Mouse (Mus musculus) stomach, embryonic 14.5 days (tissue): ENCODE results near the gene Fktn. TPM values are rescaled to one million over a fixed set of nuclear protein-coding genes. Genes with fewer than 3 reads are reported as not detected.

Experiments
- ATAC-seq: fragments of 200-750 bp; cut with Nextera tagmentation; 2 replicates; pipeline ENCODE4 v1.8.0; 2017; ENCODE audit warnings: low read depth, moderate TSS enrichment; ENCODE audit not compliant: insufficient number of reproducible peaks, insufficient read depth, low FRiP score
- H3K27ac ChIP-seq: fragments of 300-500 bp; sonication (generic); 2 replicates; pipeline ENCODE4 v1.5.1; 2014; ENCODE audit warnings: mild to moderate bottlenecking, low read length, moderate library complexity, mixed read lengths
- H3K27me3 ChIP-seq: fragments of 300-500 bp; sonication (generic); 2 replicates; pipeline ENCODE4 v1.6.1; 2014; ENCODE audit warnings: low read length, control low read depth, mixed read lengths; ENCODE audit not compliant: control insufficient read depth, insufficient read depth
- H3K36me3 ChIP-seq: fragments of 300-500 bp; sonication (generic); 2 replicates; pipeline ENCODE4 v1.6.1; 2014; ENCODE audit warnings: mild to moderate bottlenecking, control low read depth, low read length, moderate library complexity, mixed read lengths; ENCODE audit not compliant: control insufficient read depth, insufficient read depth
- H3K4me1 ChIP-seq: fragments of 300-500 bp; sonication (generic); 2 replicates; pipeline ENCODE4 v1.6.1; 2014; ENCODE audit warnings: low read length, control low read depth, mixed read lengths; ENCODE audit not compliant: control insufficient read depth, insufficient read depth
- H3K4me2 ChIP-seq: fragments of 300-500 bp; sonication (generic); replicated peaks from 2 replicates; pipeline ENCODE4 v1.6.1; 2014; ENCODE audit warnings: low read depth, low read length, control low read depth
- H3K4me3 ChIP-seq: fragments of 300-500 bp; sonication (generic); 2 replicates; pipeline ENCODE4 v1.5.1; 2014; ENCODE audit warnings: low read depth, low read length, control low read depth
- H3K9ac ChIP-seq: fragments of 300-500 bp; sonication (generic); replicated peaks from 2 replicates; pipeline ENCODE4 v1.6.1; 2014; ENCODE audit warnings: low read depth, mild to moderate bottlenecking, control low read depth, low read length, moderate library complexity, mixed read lengths
- H3K9me3 ChIP-seq: fragments of 300-500 bp; sonication (generic); 2 replicates; pipeline ENCODE4 v1.6.1; 2016; ENCODE audit warnings: low read depth, low read length, control low read depth; ENCODE audit not compliant: control insufficient read depth
- WGBS: fragments of 180-500 bp; shearing (Covaris S2); extraction: QIAGEN DNeasy Blood & Tissue Kit; methylation state at CpG from one replicate; pipeline ENCODE4 v1.1.7; 2014; 5-methylcytosine and 5-hydroxymethylcytosine counted together
- polyA plus RNA-seq: library from polyadenylated mRNA; unstranded; fragments of >200 nt; fragmentation: Nextera tagmentation; extraction: Ambion mirVana; gene quantifications from 2 replicates; pipeline ENCODE4 v1.2.1, GENCODE M21; 2014

The Fktn gene
- polyA plus RNA-seq, 1 experiment from 2014 or later = 18.0 TPM

DNA sequence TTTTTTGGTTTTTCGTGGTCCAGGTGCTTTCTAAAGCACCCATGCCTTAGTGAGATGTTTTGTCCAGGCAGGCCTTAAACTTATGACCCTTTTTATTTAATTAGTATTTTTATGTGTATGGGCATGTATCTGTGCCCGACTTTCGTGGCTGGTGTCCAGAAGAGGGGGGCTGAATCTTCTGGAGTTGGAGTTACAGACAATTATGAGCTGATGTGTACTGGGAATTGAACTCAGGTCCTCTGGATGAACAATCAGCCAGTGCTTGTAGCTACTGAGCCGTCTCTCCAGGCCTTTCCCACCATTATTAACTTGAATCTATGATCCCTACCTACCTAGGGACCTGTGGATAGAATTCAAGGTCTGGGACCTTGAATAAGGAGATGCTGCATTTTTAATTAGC is 67.6 kb downstream of the Fktn start:
- no peak overlapping the region for H3K9ac ChIP-seq
- H3K4me3 ChIP-seq = no peak overlapping the region
- no peak overlapping the region for H3K4me2 ChIP-seq
- 69% methylated on average over 4 of the region's 4 CpGs for WGBS
- no peak overlapping the region for H3K27ac ChIP-seq
- no peaks in the 10 kb centered on the region for H3K36me3 ChIP-seq
- peaks cover 4% of the 10 kb centered on the region; the same call in 1 of the 2 replicates for H3K4me1 ChIP-seq
- H3K27me3 ChIP-seq = no peaks in the 10 kb centered on the region
- H3K9me3 ChIP-seq = no peaks in the 10 kb centered on the region
- no peak for ATAC-seq

DNA sequence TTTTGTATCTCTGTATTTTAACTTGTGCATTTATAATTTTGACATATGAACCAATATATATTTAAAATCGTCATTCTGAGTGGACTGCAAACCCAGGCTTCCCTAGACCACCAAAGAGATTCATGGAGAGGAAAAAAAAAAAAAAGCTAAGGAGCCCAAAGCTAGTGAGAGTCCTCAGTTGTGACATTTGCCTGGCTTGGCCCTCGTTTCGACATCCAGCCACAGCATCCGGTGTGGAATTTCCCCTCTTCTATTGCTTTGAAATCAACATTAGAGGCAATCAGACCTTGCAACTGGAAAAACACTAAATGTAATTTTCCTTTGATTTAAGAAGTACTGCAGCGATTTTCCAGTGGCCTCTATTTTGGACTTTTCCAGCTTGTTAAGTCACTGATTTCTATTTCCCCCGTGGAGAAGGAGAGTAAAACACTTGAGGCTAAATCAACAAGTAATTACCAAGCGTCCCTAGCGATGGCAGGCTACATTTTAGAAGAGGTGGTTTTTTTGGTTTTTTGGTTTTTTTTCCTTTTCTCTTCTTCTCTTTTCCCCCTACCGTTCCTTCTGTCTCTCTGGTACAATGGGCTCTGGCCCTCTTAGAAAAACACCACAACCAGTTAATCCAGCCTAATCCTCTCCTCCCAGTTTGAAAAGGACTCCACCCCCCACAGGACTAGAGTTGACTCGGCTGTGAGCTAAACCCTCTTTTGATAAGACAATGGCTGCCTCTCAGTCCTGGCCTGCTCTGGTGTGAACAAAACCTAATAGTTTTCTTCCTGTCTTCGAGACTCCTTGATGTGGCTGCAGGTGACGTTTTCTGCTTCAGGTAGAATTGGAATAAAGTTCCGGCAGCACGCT is 68.6 kb downstream of the Fktn start:
- ATAC-seq = no peak
- Histone ChIP-seq H3K36me3 (no peaks in the 10 kb centered on the region), H3K27me3 (no peaks in the 10 kb centered on the region), H3K9me3 (no peaks in the 10 kb centered on the region), H3K4me3 (no peak overlapping the region), H3K9ac (no peak overlapping the region), H3K4me2 (no peak overlapping the region), H3K4me1 (peaks cover 4% of the 10 kb centered on the region; the same call in 1 of the 2 replicates), H3K27ac (no peak overlapping the region)
- WGBS = 37% methylated on average over 14 of the region's 14 CpGs

DNA sequence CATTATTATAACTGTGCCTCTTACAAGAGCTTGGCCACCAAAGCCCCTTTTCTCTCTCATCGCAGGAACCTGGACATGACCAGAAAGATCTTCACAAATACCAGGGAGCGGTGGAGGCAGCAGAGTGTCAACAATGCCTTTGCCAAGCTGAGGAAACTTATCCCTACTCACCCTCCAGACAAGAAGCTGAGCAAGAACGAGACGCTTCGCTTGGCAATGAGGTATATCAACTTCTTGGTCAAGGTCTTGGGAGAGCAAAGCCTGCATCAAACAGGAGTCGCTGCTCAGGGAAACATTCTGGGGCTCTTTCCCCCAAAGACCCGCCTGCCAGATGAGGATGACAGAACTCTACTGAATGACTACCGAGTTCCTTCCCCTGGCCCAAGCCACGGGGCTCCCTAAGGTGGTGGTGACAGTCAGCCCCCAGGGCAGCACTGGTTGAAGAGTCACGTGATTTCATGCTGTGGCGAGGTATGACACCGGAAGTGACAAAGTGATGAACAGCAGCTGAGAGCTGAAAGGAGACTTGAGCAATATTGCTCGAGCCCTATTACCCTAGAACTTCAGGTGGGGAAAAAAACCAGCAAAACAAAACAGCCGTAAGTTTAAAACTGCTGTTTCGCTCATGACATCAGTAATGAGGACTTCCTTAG is 72.1 kb downstream of the Fktn start:
- Histone ChIP-seq H3K27me3 (no peaks in the 10 kb centered on the region), H3K4me3 (no peak overlapping the region), H3K4me2 (no peak overlapping the region), H3K9ac (no peak overlapping the region), H3K9me3 (no peaks in the 10 kb centered on the region), H3K36me3 (no peaks in the 10 kb centered on the region), H3K4me1 (no peaks in the 10 kb centered on the region), H3K27ac (no peak overlapping the region)
- 79% methylated on average over 15 of the region's 15 CpGs for WGBS
- no peak for ATAC-seq

DNA sequence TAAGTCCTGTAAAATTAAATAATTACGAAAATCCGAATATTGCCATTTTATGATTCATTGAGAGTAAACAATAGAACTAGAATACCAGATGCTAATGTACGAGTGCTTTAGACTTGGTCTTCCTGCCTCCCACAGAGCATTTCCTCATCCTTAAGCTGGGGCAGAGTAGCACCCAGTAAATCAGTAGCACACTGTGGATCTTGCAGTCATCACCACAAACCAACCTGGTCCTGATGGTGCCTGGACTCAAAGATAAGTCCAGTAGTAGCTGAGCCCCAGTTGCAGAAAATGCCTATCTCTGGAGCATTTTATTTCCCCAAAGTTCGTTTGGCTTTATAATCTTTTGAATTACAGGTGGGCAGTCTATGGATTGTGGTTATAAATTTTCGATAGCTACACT is 73.1 kb downstream of the Fktn start:
- WGBS = 71% methylated on average over 5 of the region's 5 CpGs
- ATAC-seq = no peak
- Histone ChIP-seq H3K4me2 (no peak overlapping the region), H3K4me1 (no peaks in the 10 kb centered on the region), H3K9ac (no peak overlapping the region), H3K9me3 (no peaks in the 10 kb centered on the region), H3K4me3 (no peak overlapping the region), H3K36me3 (no peaks in the 10 kb centered on the region), H3K27ac (no peak overlapping the region), H3K27me3 (no peaks in the 10 kb centered on the region)

DNA sequence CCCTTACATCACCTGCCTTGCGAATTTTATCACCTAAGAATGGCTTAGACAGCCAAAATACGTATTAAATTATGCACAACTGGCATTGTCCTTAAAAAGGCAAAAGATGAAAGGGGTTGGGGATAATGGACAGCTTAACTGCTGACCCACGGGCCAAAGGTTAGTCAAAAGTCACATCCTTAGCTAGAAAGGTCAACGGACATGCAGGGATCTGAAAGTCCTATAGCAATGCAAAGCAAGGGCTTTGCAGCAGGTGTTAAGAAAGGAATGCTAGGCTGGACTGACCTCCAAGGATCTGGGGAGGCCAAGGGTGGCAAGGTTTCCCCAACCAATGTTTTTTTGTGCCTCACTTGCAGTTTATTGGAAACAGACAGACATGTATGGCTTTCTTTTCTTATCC is 75.5 kb downstream of the Fktn start:
- Histone ChIP-seq H3K27ac (no peak overlapping the region), H3K27me3 (no peaks in the 10 kb centered on the region), H3K4me1 (no peaks in the 10 kb centered on the region), H3K36me3 (no peaks in the 10 kb centered on the region), H3K9me3 (no peaks in the 10 kb centered on the region), H3K4me3 (no peak overlapping the region), H3K9ac (no peak overlapping the region), H3K4me2 (no peak overlapping the region)
- WGBS = 25% methylated on average over 4 of the region's 4 CpGs
- ATAC-seq = no peak

DNA sequence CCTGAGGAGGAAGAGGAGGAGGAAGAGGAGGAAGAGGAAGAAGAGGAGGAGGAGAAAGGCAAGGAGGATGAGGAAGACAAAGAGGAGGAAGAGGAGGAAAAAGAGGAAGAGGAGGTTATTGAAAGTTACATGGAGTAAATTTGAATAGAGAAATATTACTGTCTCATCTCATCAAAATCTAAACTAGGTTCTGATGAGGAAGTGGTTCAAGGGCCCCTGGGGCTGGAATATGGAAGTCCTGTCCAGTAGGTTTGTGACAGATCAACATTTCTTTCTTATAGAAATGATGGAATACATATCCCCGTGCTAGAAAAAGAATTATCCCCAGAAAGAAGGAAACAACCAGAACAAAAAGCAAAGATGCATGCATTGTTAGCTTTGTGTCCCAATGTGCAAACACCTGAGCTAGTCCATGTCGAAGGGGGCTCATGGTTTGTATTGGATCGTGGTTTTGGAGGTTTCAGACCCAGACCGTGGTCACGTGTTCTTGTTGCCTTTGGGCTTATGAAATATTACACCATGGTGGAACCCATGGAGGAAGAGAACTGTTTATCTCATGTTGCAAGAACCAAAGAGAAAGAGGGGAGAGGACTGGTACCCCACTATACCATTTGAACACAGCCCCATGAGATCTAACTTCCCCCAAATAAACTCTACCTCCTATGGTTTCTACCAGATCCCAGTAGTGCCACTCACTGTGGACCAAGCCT is 80.6 kb downstream of the Fktn start:
- Histone ChIP-seq H3K27ac (no peak overlapping the region), H3K36me3 (no peaks in the 10 kb centered on the region), H3K4me1 (no peaks in the 10 kb centered on the region), H3K9me3 (no peaks in the 10 kb centered on the region), H3K27me3 (no peaks in the 10 kb centered on the region), H3K4me2 (no peak overlapping the region), H3K9ac (no peak overlapping the region), H3K4me3 (no peak overlapping the region)
- 91% methylated on average over 5 of the region's 5 CpGs for WGBS
- ATAC-seq = no peak

DNA sequence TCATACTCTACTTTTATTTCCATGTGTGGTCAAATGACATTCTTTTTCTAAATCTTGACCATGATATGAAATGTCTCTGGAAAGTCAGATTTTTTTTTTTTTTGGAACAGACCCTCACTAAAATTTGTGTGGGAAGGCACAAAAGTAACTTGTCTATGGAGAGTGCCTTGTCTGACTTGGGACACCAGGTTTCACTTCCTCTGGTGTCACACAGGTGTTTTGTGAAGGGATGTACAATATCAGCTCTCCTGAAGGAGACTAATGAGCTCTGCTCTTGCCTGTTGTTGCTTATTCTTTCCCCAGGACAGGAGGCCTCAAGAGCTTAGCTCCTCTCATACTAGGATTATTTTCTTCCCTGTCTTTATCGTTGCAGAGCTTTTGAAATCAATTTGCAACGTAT is 81.3 kb downstream of the Fktn start:
- H3K4me3 ChIP-seq = no peak overlapping the region
- H3K36me3 ChIP-seq = no peaks in the 10 kb centered on the region
- no peak overlapping the region for H3K27ac ChIP-seq
- H3K9me3 ChIP-seq = no peaks in the 10 kb centered on the region
- H3K4me1 ChIP-seq = no peaks in the 10 kb centered on the region
- ATAC-seq = no peak
- H3K4me2 ChIP-seq = no peak overlapping the region
- no peaks in the 10 kb centered on the region for H3K27me3 ChIP-seq
- no peak overlapping the region for H3K9ac ChIP-seq
- WGBS = 71% methylated on average over 2 of the region's 2 CpGs

DNA sequence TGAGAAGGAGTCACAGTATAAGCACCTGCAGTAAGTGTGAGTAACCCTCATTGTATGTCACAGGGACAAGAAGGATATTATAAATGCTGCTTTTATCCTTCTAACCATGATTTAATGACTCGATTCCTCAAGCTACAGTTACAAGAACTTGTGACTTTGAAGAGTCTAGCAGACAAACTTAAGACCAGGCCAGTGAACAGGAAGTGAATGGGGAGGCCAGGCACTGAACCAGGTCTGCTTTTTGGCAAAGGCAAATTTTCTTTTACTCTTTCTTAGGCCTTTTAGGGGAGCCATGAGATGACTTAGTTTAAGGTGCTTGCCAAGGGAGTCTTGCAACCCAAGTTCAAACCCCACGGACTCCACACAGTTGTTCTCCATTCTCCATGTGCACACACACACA is 81.9 kb downstream of the Fktn start:
- no peaks in the 10 kb centered on the region for H3K36me3 ChIP-seq
- H3K9ac ChIP-seq = no peak overlapping the region
- no peak overlapping the region for H3K4me3 ChIP-seq
- no peak for ATAC-seq
- no peaks in the 10 kb centered on the region for H3K4me1 ChIP-seq
- H3K27ac ChIP-seq = no peak overlapping the region
- H3K4me2 ChIP-seq = no peak overlapping the region
- H3K9me3 ChIP-seq = no peaks in the 10 kb centered on the region
- no peaks in the 10 kb centered on the region for H3K27me3 ChIP-seq
- WGBS = 92% methylated on average over 2 of the region's 2 CpGs
